Mouse (Mus musculus) testis, adult 10 weeks (tissue): ENCODE data around the gene Omt2b. TPM values are rescaled to one million over a fixed set of nuclear protein-coding genes. Genes with fewer than 3 reads are reported as not detected.

Source experiments
- polyA plus RNA-seq: library from polyadenylated mRNA; stranded (reverse); fragments of 350-450 nt; fragmentation: Illumina TruSeq; extraction: RNeasy Lipid Tissue Mini Kit (QIAGEN cat#74804); gene quantifications from one replicate; pipeline ENCODE4 v1.2.3, GENCODE M21; 2014; ENCODE audit warnings: low read depth, low replicate concordance

The Omt2b gene
- polyA plus RNA-seq: not detected

GRCm38 (mm10) chr9:78327289-78327688 lies at the start of gene Omt2b:
TSS of gene Omt2b (plus strand) at chr9:78327589.

GRCm38 (mm10) chr9:78289723-78290122 lies 37.7 kb upstream of the Omt2b start, which contains the start of gene Gm10639:
TSS of gene Gm10639 (plus strand) at chr9:78289923.

DNA sequence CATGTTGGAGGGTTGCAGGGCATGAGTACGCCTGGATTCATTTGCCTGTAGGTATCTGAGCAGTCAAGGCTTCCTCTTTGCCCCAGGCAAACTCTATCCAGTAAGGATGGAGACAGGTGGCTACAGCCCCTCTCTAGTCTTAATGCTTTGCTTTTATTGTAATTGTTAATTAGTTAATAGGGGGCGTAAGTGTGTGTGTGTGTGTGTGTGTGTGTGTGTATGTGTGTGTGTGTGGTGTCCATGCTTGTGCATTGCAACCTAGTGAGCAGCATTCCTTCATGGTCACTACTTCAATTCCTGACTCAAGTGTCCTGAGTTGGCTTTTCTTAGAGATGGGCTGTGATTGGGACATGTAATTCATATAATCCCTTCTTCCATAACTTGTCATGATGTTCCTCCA lies 12.7 kb upstream of the Omt2b start, which contains the start of gene Omt2a:
Gene Omt2a, minus strand, starts transcription at position 101 of the 400 bp plus-strand sequence.

DNA sequence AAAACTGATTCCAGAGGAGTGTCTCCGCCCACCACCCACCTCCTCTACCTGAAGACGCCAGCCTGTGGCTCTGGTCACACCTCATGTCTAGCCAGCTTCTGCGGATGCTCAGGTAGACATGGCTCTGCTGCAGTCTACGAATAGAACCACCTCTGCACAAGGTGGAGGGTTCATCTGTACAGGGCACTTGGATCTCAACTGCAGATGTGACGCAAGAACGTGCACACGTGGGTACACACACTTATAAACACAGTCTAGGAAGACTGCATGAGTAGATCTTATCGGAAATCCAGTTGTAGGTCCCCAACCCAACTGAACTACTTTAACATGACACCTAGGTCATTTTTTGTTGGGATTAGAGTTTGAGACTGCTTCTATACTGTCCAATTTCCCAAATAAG lies 28.2 kb downstream of the Omt2b start, which contains the start of gene Gsta2:
Gene Gsta2, minus strand, starts transcription at position 178 of the 400 bp plus-strand sequence.

GRCm38 (mm10) chr9:78367959-78368358 lies 40.6 kb downstream of the Omt2b start, which contains the start of gene Dppa5a:
TSS of gene Dppa5a (minus strand) at chr9:78368177.

DNA sequence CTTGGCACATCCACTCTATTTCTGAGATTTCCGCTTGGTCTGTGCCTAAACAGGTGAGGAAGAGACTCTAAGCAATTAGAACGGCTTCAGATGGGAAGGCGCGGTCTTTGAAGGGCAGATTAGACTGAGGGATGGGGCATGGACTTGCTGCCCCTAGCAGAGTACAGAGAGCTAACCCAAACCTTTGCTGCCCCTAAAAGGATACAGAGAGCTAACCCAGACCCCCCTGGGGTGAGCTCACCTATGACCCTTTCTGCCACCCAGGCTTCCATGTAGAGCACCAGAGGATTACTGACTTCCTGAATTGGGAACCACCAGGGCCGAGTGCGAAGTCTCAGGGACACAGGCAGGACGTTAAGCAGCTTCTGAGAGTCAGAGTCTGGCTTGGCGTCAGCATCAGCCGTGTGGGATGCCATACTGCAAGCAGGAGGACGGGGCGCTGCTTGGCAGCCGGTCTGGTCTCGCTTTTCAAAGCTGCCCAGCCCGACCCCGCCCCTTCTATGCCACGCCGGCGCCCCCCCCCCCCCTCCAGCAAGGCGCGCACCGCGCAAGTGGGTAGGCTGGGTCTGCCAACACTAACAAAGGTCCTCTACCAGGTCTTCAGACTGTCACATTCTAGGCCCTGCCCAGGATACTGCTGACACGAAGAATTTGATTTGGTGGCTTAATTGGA lies 50.9 kb downstream of the Omt2b start, which contains the start of gene Ooep:
Gene Ooep, minus strand, starts transcription at position 613 of the 673 bp plus-strand sequence.

Other genes starting within 250 kb of the Omt2b start
- 27.8 TPM for gene Fbxo9, start 218.5 kb upstream of the Omt2b start, polyA plus RNA-seq
- gene Ick, start 218.4 kb upstream of the Omt2b start, polyA plus RNA-seq: 19.0 TPM
- gene Gsta4, start 144.8 kb upstream of the Omt2b start, polyA plus RNA-seq: 42.4 TPM
- 1.8 TPM for gene Gsta1, start 96.9 kb upstream of the Omt2b start, polyA plus RNA-seq
- gene Gm3776, start 70.5 kb upstream of the Omt2b start, polyA plus RNA-seq: not detected
- gene Gm10639, start 37.7 kb upstream of the Omt2b start, polyA plus RNA-seq: not detected
- not detected for gene Omt2a, start 12.8 kb upstream of the Omt2b start, polyA plus RNA-seq
- gene Gsta2, start 28.2 kb downstream of the Omt2b start, polyA plus RNA-seq: 43.6 TPM
- gene Dppa5a, start 40.6 kb downstream of the Omt2b start, polyA plus RNA-seq: 0.83 TPM
- gene Ooep, start 51.1 kb downstream of the Omt2b start, polyA plus RNA-seq: not detected
- gene Ddx43, start 68.2 kb downstream of the Omt2b start, polyA plus RNA-seq: 44.6 TPM
- gene Cgas, start 115.6 kb downstream of the Omt2b start, polyA plus RNA-seq: 0.35 TPM
- 21.2 TPM for gene Mto1, start 120.6 kb downstream of the Omt2b start, polyA plus RNA-seq
- gene Gm17324, start 121.2 kb downstream of the Omt2b start, polyA plus RNA-seq: not detected
- 1,778 TPM for gene Eef1a1, start 161.6 kb downstream of the Omt2b start, polyA plus RNA-seq